Mouse (Mus musculus) heart, adult 2 months (tissue): ENCODE measurements at regions not wholly inside any gene's neighbourhood (a gene's known extent, or its start where the extent isn't known, plus 50 kb on each side); places are given as distances from the start of the nearest gene placed in this dataset.

Source experiments
- DNase-seq, 2 experiments: peaks; one replicate each; pipeline ENCODE4 v3.0.0; 2021
- H3K27ac ChIP-seq: fragments of 200-600 bp; 2 replicates; pipeline ENCODE4 v1.8.1; 2022
- H3K27me3 ChIP-seq: fragments of 200-500 bp; 2 replicates; pipeline ENCODE4 v1.6.1; 2012; ENCODE audit warnings: mild to moderate bottlenecking, low read length, inconsistent platforms, mixed read lengths; ENCODE audit not compliant: control insufficient read depth, insufficient read depth
- H3K36me3 ChIP-seq: fragments of 200-500 bp; 2 replicates; pipeline ENCODE4 v1.6.1; 2012; ENCODE audit warnings: low read length, inconsistent platforms; ENCODE audit not compliant: control insufficient read depth, insufficient read depth
- H3K4me1 ChIP-seq: fragments of 200-500 bp; 2 replicates; pipeline ENCODE4 v1.6.1; 2011; ENCODE audit warnings: low read length; ENCODE audit not compliant: control insufficient read depth, insufficient read depth
- H3K4me3 ChIP-seq: fragments of 200-600 bp; 2 replicates; pipeline ENCODE4 v1.8.1; 2022
- H3K79me2 ChIP-seq: fragments of 200-500 bp; replicated peaks from 2 replicates; pipeline ENCODE4 v1.6.1; 2012; ENCODE audit warnings: mild to moderate bottlenecking, inconsistent platforms, low read length, moderate library complexity, mixed read lengths; ENCODE audit not compliant: control insufficient read depth, insufficient read depth
- H3K9ac ChIP-seq: fragments of 200-500 bp; 2 replicates; pipeline ENCODE4 v1.6.1; 2012; ENCODE audit warnings: low read depth, mild to moderate bottlenecking, control low read depth, inconsistent platforms, low read length, mixed read lengths
- CTCF ChIP-seq: fragments of 200-600 bp; IDR thresholded peaks from 2 replicates; pipeline ENCODE4 v1.8.1; 2022; ENCODE audit warnings: antibody characterized with exemption, mild to moderate bottlenecking, moderate library complexity
- EP300 ChIP-seq: fragments of 200-500 bp; IDR thresholded peaks from 2 replicates; pipeline ENCODE4 v1.6.1; 2011; ENCODE audit warnings: low read depth, low read length, control low read depth; ENCODE audit not compliant: insufficient read depth
- POLR2A ChIP-seq: fragments of 200-500 bp; IDR thresholded peaks from 2 replicates; pipeline ENCODE4 v1.6.1; 2011; ENCODE audit warnings: mild to moderate bottlenecking, low read depth, low read length, control low read depth; ENCODE audit not compliant: insufficient read depth
- WGBS: fragments of 180-500 bp; shearing (Covaris S2); methylation state at CpG from one replicate; pipeline ENCODE4 v1.1.7; 2018; 5-methylcytosine and 5-hydroxymethylcytosine counted together
- intact Hi-C: fragments of 180-260 bp; cut with DNase I; formaldehyde crosslinking; loops from one replicate; pipeline ENCODE4 v1.15.1; 2025

GRCm38 (mm10) chr2:21129621-21130020 is 75.5 kb downstream of the Enkur start:
- H3K9ac ChIP-seq: no peak overlapping the region
- no peaks in the 10 kb centered on the region for H3K79me2 ChIP-seq
- TF ChIP-seq POLR2A (no peak), CTCF (no peak), EP300 (no peak)
- H3K4me1 ChIP-seq: no peaks in the 10 kb centered on the region
- no peaks in the 10 kb centered on the region for H3K27me3 ChIP-seq
- intact Hi-C loops: no loop called here
- no peak overlapping the region for H3K27ac ChIP-seq
- WGBS: 91% methylated on average over 7 of the region's 7 CpGs
- no peak overlapping the region for H3K4me3 ChIP-seq
- no peak for DNase-seq
- H3K36me3 ChIP-seq: no peaks in the 10 kb centered on the region

GRCm38 (mm10) chr2:21126531-21126930 is 78.6 kb downstream of the Enkur start:
- Histone ChIP-seq H3K36me3 (no peaks in the 10 kb centered on the region), H3K9ac (no peak overlapping the region), H3K4me3 (no peak overlapping the region), H3K27ac (no peak overlapping the region), H3K27me3 (no peaks in the 10 kb centered on the region), H3K79me2 (no peaks in the 10 kb centered on the region), H3K4me1 (no peaks in the 10 kb centered on the region)
- no peak for TF ChIP-seq POLR2A
- no peak for TF ChIP-seq CTCF
- no peak for TF ChIP-seq EP300
- no peak for DNase-seq
- intact Hi-C loops: no loop called here
- WGBS: 79% methylated on average over 1 of the region's 1 CpGs

GRCm38 (mm10) chr2:21122421-21122820 is 82.7 kb downstream of the Enkur start:
- no peak overlapping the region for H3K27ac ChIP-seq
- DNase-seq: no peak
- no peaks in the 10 kb centered on the region for H3K36me3 ChIP-seq
- H3K9ac ChIP-seq: no peak overlapping the region
- no peaks in the 10 kb centered on the region for H3K27me3 ChIP-seq
- intact Hi-C loops: no loop called here
- no peak overlapping the region for H3K4me3 ChIP-seq
- no peaks in the 10 kb centered on the region for H3K4me1 ChIP-seq
- TF ChIP-seq EP300 (no peak), CTCF (no peak), POLR2A (no peak)
- 75% methylated on average over 3 of the region's 3 CpGs for WGBS
- no peaks in the 10 kb centered on the region for H3K79me2 ChIP-seq

GRCm38 (mm10) chr2:21121663-21122062 is 83.5 kb downstream of the Enkur start:
- DNase-seq: no peak
- H3K9ac ChIP-seq: no peak overlapping the region
- no peak overlapping the region for H3K27ac ChIP-seq
- no peaks in the 10 kb centered on the region for H3K79me2 ChIP-seq
- H3K36me3 ChIP-seq: no peaks in the 10 kb centered on the region
- WGBS: 84% methylated on average over 1 of the region's 1 CpGs
- H3K27me3 ChIP-seq: no peaks in the 10 kb centered on the region
- no peak for TF ChIP-seq CTCF
- no peak for TF ChIP-seq POLR2A
- TF ChIP-seq EP300: no peak
- no peaks in the 10 kb centered on the region for H3K4me1 ChIP-seq
- intact Hi-C loops: no loop called here
- no peak overlapping the region for H3K4me3 ChIP-seq

GRCm38 (mm10) chr2:21116817-21117216 is 88.3 kb downstream of the Enkur start:
- TF ChIP-seq EP300 (no peak), CTCF (no peak)
- H3K9ac ChIP-seq: no peak overlapping the region
- intact Hi-C loops: no loop called here
- no peak for DNase-seq
- no peaks in the 10 kb centered on the region for H3K36me3 ChIP-seq
- no peak overlapping the region for H3K4me3 ChIP-seq
- no peaks in the 10 kb centered on the region for H3K4me1 ChIP-seq
- WGBS: 89% methylated on average over 5 of the region's 5 CpGs
- no peaks in the 10 kb centered on the region for H3K79me2 ChIP-seq
- no peaks in the 10 kb centered on the region for H3K27me3 ChIP-seq
- H3K27ac ChIP-seq: no peak overlapping the region

- WGBS: 81% methylated on average over 1 of the region's 1 CpGs
Measured at GRCm38 (mm10) chr2:21111527-21111926, 93.6 kb downstream of the Enkur start.

More at GRCm38 (mm10) chr2:21111527-21111926, 93.6 kb downstream of the Enkur start:
- H3K4me3 ChIP-seq: no peak overlapping the region
- H3K27ac ChIP-seq: no peak overlapping the region
- no peaks in the 10 kb centered on the region for H3K27me3 ChIP-seq
- H3K36me3 ChIP-seq: no peaks in the 10 kb centered on the region
- H3K4me1 ChIP-seq: no peaks in the 10 kb centered on the region
- DNase-seq: peak; percentile 19 to 30
- no peaks in the 10 kb centered on the region for H3K79me2 ChIP-seq
- no peak overlapping the region for H3K9ac ChIP-seq
- intact Hi-C loops: no loop called here
- no peak for TF ChIP-seq EP300
- no peak for TF ChIP-seq POLR2A
- TF ChIP-seq CTCF: no peak
